Mouse (Mus musculus) ES-E14 (cell line): ENCODE results near the gene Tbpl1. TPM values are rescaled to one million over a fixed set of nuclear protein-coding genes. Genes with fewer than 3 reads are reported as not detected.
A peak's percentile ranks its signal among the peaks of the same experiment; 100 is the strongest.

Experiments
- DNase-seq: peaks from one replicate; pipeline ENCODE4 v3.0.0-alpha.2; 2013; ENCODE audit warnings: low read depth, low spot score
- H3K27ac ChIP-seq: 2 replicates; pipeline ENCODE4 v1.5.1; 2012; ENCODE audit warnings: low read depth, mild to moderate bottlenecking, low read length, moderate library complexity, mixed read lengths; ENCODE audit not compliant: poor library complexity, insufficient read depth, severe bottlenecking
- H3K36me3 ChIP-seq: 2 replicates; pipeline ENCODE4 v1.6.1; 2012; ENCODE audit warnings: mild to moderate bottlenecking, low read length, moderate library complexity, mixed read lengths; ENCODE audit not compliant: control insufficient read depth, poor library complexity, insufficient read depth, severe bottlenecking
- H3K4me1 ChIP-seq, 2 experiments: fragments of 150-350 bp in 1 of 2; sonication (generic) in 1 of 2; 2 replicates each; pipeline ENCODE4 v1.6.1; 2012; ENCODE audit warnings: low read length in 2 of 2, mild to moderate bottlenecking in 1 of 2, mixed read lengths in 1 of 2; ENCODE audit not compliant: control insufficient read depth in 2 of 2, insufficient read depth in 2 of 2, poor library complexity in 1 of 2
- H3K4me3 ChIP-seq, 2 experiments: fragments of 150-350 bp in 1 of 2; sonication (generic) in 1 of 2; 2 replicates each; pipeline ENCODE4 v1.5.1; 2012; ENCODE audit warnings: low read length in 2 of 2, low read depth in 1 of 2, mild to moderate bottlenecking in 1 of 2, mixed read lengths in 1 of 2; ENCODE audit not compliant: insufficient read depth in 1 of 2, poor library complexity in 1 of 2, severe bottlenecking in 1 of 2
- H3K9ac ChIP-seq: 2 replicates; pipeline ENCODE4 v1.6.1; 2012; ENCODE audit warnings: low read depth, mild to moderate bottlenecking, low read length, mixed read lengths; ENCODE audit not compliant: poor library complexity, insufficient read depth, severe bottlenecking
- H3K9me3 ChIP-seq: fragments of 150-350 bp; sonication (generic); 2 replicates; pipeline ENCODE4 v1.6.1; 2012; ENCODE audit warnings: low read depth, mild to moderate bottlenecking, low read length; ENCODE audit not compliant: control insufficient read depth, insufficient read depth
- CHD2 ChIP-seq: IDR thresholded peaks from 2 replicates; pipeline ENCODE4 v1.6.1; 2014; ENCODE audit warnings: mild to moderate bottlenecking, low read depth, low read length, inconsistent platforms
- HCFC1 ChIP-seq: IDR thresholded peaks from 2 replicates; pipeline ENCODE4 v1.6.1; 2012; ENCODE audit warnings: low read length, inconsistent platforms, borderline replicate concordance; ENCODE audit not compliant: insufficient read depth
- MAFK ChIP-seq: IDR thresholded peaks from 2 replicates; pipeline ENCODE4 v1.6.1; 2014; ENCODE audit warnings: mild to moderate bottlenecking, low read depth, low read length, inconsistent platforms; ENCODE audit not compliant: insufficient read depth
- ZC3H11A ChIP-seq: IDR thresholded peaks from 2 replicates; pipeline ENCODE4 v1.6.1; 2012; ENCODE audit warnings: low read depth, mild to moderate bottlenecking, inconsistent platforms, low read length, borderline replicate concordance
- ZNF384 ChIP-seq: IDR thresholded peaks from 2 replicates; pipeline ENCODE4 v1.6.1; 2012; ENCODE audit warnings: low read depth, low read length, inconsistent platforms
- in situ Hi-C, 2 experiments: fragments of 600-800 bp; cut with MboI; formaldehyde crosslinking; loops; one replicate each; pipeline ENCODE4 v1.15.1; 2025; ENCODE audit warnings: low sequenced_read_pairs in 2 of 2, inconsistent platforms in 1 of 2; ENCODE audit not compliant: unreplicated experiment in 2 of 2
- total RNA-seq: library from RNA; depleted of rRNA; stranded (reverse); fragments of 300-350 nt; gene quantifications from 2 replicates; pipeline ENCODE4 v1.2.3, GENCODE M21; 2012; rRNA removed

Gene Tbpl1
- 19.9 and 26.8 TPM in 2 replicates for total RNA-seq

GRCm38 (mm10) chr10:22731272-22732093, at the start of gene Tbpl1:
Tbpl1 (minus strand) TSS chr10:22731938.
- H3K9me3 ChIP-seq, result no peaks in the 10 kb centered on the region
- peak within 1 kb of the TSS; percentile 96 for H3K9ac ChIP-seq
- peaks cover 0 to 5% of the 10 kb centered on the region in 2 experiments; a peak in 1 of 4 replicates for H3K4me1 ChIP-seq
- DNase-seq, result peak; percentile 91
- peak within 1 kb of the TSS; percentile 84 for H3K27ac ChIP-seq
- in situ Hi-C loops, result no loop called here
- peak within 1 kb of the TSS; percentile 83 to 98 for H3K4me3 ChIP-seq
- no peaks in the 10 kb centered on the region for H3K36me3 ChIP-seq
- TF ChIP-seq ZC3H11A, result no peak
- no peak for TF ChIP-seq ZNF384
- peak; percentile 75; the same call in 1 of the 2 replicates for TF ChIP-seq HCFC1
- no peak for TF ChIP-seq CHD2
- TF ChIP-seq MAFK, result no peak

- in situ Hi-C loops, result loop anchor here (10.0 to 25.0 kb wide), 2 partner anchors 283 to 306 kb away; no protein-coding TSS in a partner anchor
- peak; percentile 36 for DNase-seq
- TF ChIP-seq CHD2, result no peak
- TF ChIP-seq HCFC1, result no peak
- no peak for TF ChIP-seq ZC3H11A
- TF ChIP-seq ZNF384, result no peak
- no peak for TF ChIP-seq MAFK
- H3K27ac ChIP-seq, result no peak overlapping the region
- H3K4me3 ChIP-seq, result no peak overlapping the region
- no peaks in the 10 kb centered on the region for H3K36me3 ChIP-seq
- H3K4me1 ChIP-seq, result no peaks in the 10 kb centered on the region
- H3K9ac ChIP-seq, result no peak overlapping the region
- no peaks in the 10 kb centered on the region for H3K9me3 ChIP-seq
Observed at GRCm38 (mm10) chr10:22781466-22781865, 49.7 kb upstream of the Tbpl1 start.

GRCm38 (mm10) chr10:22777939-22778338, 46.2 kb upstream of the Tbpl1 start:
- Histone ChIP-seq H3K4me1 (no peaks in the 10 kb centered on the region), H3K27ac (no peak overlapping the region), H3K4me3 (no peak overlapping the region), H3K9ac (no peak overlapping the region), H3K36me3 (no peaks in the 10 kb centered on the region), H3K9me3 (no peaks in the 10 kb centered on the region)
- TF ChIP-seq HCFC1 (no peak), ZC3H11A (peak; percentile 57; the same call in 1 of the 2 replicates), ZNF384 (no peak)
- peak; percentile 24 for DNase-seq
- in situ Hi-C loops, result loop anchor here in 1 of 2 experiments (25.0 kb wide), 1 partner anchor 309 kb away; no protein-coding TSS in a partner anchor

GRCm38 (mm10) chr10:22776007-22776698, 44.4 kb upstream of the Tbpl1 start:
- TF ChIP-seq ZC3H11A (peak; percentile 75; the same call in 1 of the 2 replicates), CHD2 (no peak)
- peak; percentile 20 for DNase-seq
- Histone ChIP-seq H3K27ac (no peak overlapping the region), H3K4me3 (no peak overlapping the region), H3K4me1 (no peaks in the 10 kb centered on the region), H3K9ac (no peak overlapping the region), H3K36me3 (no peaks in the 10 kb centered on the region), H3K9me3 (no peaks in the 10 kb centered on the region)
- in situ Hi-C loops, result loop anchor here in 1 of 2 experiments (25.0 kb wide), 1 partner anchor 311 kb away; no protein-coding TSS in a partner anchor
